Mouse (Mus musculus): ENCODE data around the gene Olfr787. TPM values are rescaled to one million over a fixed set of nuclear protein-coding genes. Genes with fewer than 3 reads are reported as not detected.

Gene Olfr787
- not detected for total RNA-seq (2021)
- long read RNA-seq, experiment 1 = 0 reads
- long read RNA-seq, experiment 2 = 0 reads

GRCm38 (mm10) chr10:129461562-129461961 is at the start of gene Olfr787:
Gene Olfr787, plus strand, starts transcription at chr10:129461862.
- DNase-seq = no peak
- intact Hi-C loops (cut with DNase I) = no loop called here

GRCm38 (mm10) chr10:129427006-129427405 is 34.7 kb upstream of the Olfr787 start, which contains the start of gene Olfr786:
Gene Olfr786, plus strand, starts transcription at chr10:129427306.
- DNase-seq = no peak
- intact Hi-C loops (cut with DNase I) = no loop called here

GRCm38 (mm10) chr10:129470698-129471097 is 9.0 kb downstream of the Olfr787 start, which contains the start of gene Olfr788:
Gene Olfr788, plus strand, starts transcription at chr10:129470998.
- no peak for DNase-seq
- intact Hi-C loops (cut with DNase I) = no loop called here

GRCm38 (mm10) chr10:129473256-129473655 is 11.6 kb downstream of the Olfr787 start:
- intact Hi-C loops (cut with DNase I) = no loop called here
- DNase-seq = no peak

GRCm38 (mm10) chr10:129473723-129474122 is 12.1 kb downstream of the Olfr787 start:
- intact Hi-C loops (cut with DNase I) = no loop called here
- no peak for DNase-seq

GRCm38 (mm10) chr10:129484452-129484851 is 22.8 kb downstream of the Olfr787 start, which contains the start of gene Olfr789:
Gene Olfr789, plus strand, starts transcription at chr10:129484752.
- intact Hi-C loops (cut with DNase I) = no loop called here
- no peak for DNase-seq

GRCm38 (mm10) chr10:129490101-129490500 is 28.4 kb downstream of the Olfr787 start:
- intact Hi-C loops (cut with DNase I) = no loop called here
- DNase-seq = no peak

- intact Hi-C loops (cut with DNase I) = no loop called here
Measured at GRCm38 (mm10) chr10:129498192-129498591, 36.5 kb downstream of the Olfr787 start, which contains the start of gene Olfr790. Gene Olfr790, plus strand, starts transcription at chr10:129498492.

More at GRCm38 (mm10) chr10:129498192-129498591, 36.5 kb downstream of the Olfr787 start, which contains the start of gene Olfr790:
- DNase-seq = no peak

Other genes starting within 250 kb of the Olfr787 start
- not detected for gene Olfr774, start 225.7 kb upstream of the Olfr787 start, total RNA-seq (2021)
- gene Olfr775, start 213.4 kb upstream of the Olfr787 start, total RNA-seq (2021) = not detected
- not detected for gene Olfr776, start 202.7 kb upstream of the Olfr787 start, total RNA-seq (2021)
- not detected for gene Olfr777, start 190.4 kb upstream of the Olfr787 start, total RNA-seq (2021)
- gene Olfr780, start 143.7 kb upstream of the Olfr787 start, total RNA-seq (2021) = not detected
- gene Olfr781, start 133.0 kb upstream of the Olfr787 start, total RNA-seq (2021) = not detected
- not detected for gene Olfr782, start 113.0 kb upstream of the Olfr787 start, total RNA-seq (2021)
- under 1 TPM in 1 of 2 experiments, not detected in 1; 0.10 TPM for gene Olfr784, start 77.8 kb upstream of the Olfr787 start, total RNA-seq (2021)
- gene Olfr785, start 56.4 kb upstream of the Olfr787 start, total RNA-seq (2021) = not detected
- gene Olfr786, start 34.6 kb upstream of the Olfr787 start, total RNA-seq (2021) = not detected
- gene Olfr788, start 9.1 kb downstream of the Olfr787 start, total RNA-seq (2021) = not detected
- gene Olfr789, start 22.9 kb downstream of the Olfr787 start, total RNA-seq (2021) = not detected
- gene Olfr790, start 36.6 kb downstream of the Olfr787 start, total RNA-seq (2021) = not detected
- not detected for gene Olfr791, start 59.9 kb downstream of the Olfr787 start, total RNA-seq (2021)
- gene Olfr792, start 77.3 kb downstream of the Olfr787 start, total RNA-seq (2021) = not detected
- gene Olfr794, start 105.8 kb downstream of the Olfr787 start, total RNA-seq (2021) = not detected
- gene Olfr796, start 150.7 kb downstream of the Olfr787 start, total RNA-seq (2021) = not detected
- gene Olfr798, start 166.1 kb downstream of the Olfr787 start, total RNA-seq (2021) = not detected
- not detected for gene Olfr799, start 175.6 kb downstream of the Olfr787 start, total RNA-seq (2021)
- gene Olfr800, start 195.8 kb downstream of the Olfr787 start, total RNA-seq (2021) = not detected
- not detected for gene Olfr801, start 212.0 kb downstream of the Olfr787 start, total RNA-seq (2021)
- not detected for gene Olfr802, start 226.3 kb downstream of the Olfr787 start, total RNA-seq (2021)
- gene Olfr803, start 232.4 kb downstream of the Olfr787 start, total RNA-seq (2021) = not detected
- gene Olfr804, start 241.3 kb downstream of the Olfr787 start, total RNA-seq (2021) = not detected

Measured in gastrocnemius, postnatal 36 days (tissue).